Mouse (Mus musculus) limb, embryonic 14.5 days (tissue): ENCODE measurements at regions not wholly inside any gene's neighbourhood (a gene's known extent, or its start where the extent isn't known, plus 50 kb on each side); places are given as distances from the start of the nearest gene placed in this dataset.

Source experiments
- ATAC-seq: fragments of 200-750 bp; cut with Nextera tagmentation; 2 replicates; pipeline ENCODE4 v1.8.0; 2017; ENCODE audit warnings: low read depth, moderate number of reproducible peaks, moderate TSS enrichment; ENCODE audit not compliant: low FRiP score
- DNase-seq: peaks from one replicate; pipeline ENCODE4 v3.0.0-alpha.2; 2015; ENCODE audit warnings: low spot score
- H3K27ac ChIP-seq: fragments of 300-500 bp; sonication (generic); replicated peaks from 2 replicates; pipeline ENCODE4 v1.5.1; 2014; ENCODE audit warnings: low read depth, mild to moderate bottlenecking, low read length, moderate library complexity, mixed read lengths
- H3K27me3 ChIP-seq: fragments of 300-500 bp; sonication (generic); 2 replicates; pipeline ENCODE4 v1.6.1; 2014; ENCODE audit warnings: low read length, mixed read lengths; ENCODE audit not compliant: control insufficient read depth, insufficient read depth
- H3K36me3 ChIP-seq: fragments of 300-500 bp; sonication (generic); 2 replicates; pipeline ENCODE4 v1.6.1; 2014; ENCODE audit warnings: mild to moderate bottlenecking, low read length, moderate library complexity, mixed read lengths; ENCODE audit not compliant: control insufficient read depth, insufficient read depth
- H3K4me1 ChIP-seq: fragments of 300-500 bp; sonication (generic); 2 replicates; pipeline ENCODE4 v1.6.1; 2014; ENCODE audit warnings: antibody characterized with exemption, low read length, mixed read lengths; ENCODE audit not compliant: control insufficient read depth, insufficient read depth
- H3K4me2 ChIP-seq: fragments of 300-500 bp; sonication (generic); replicated peaks from 2 replicates; pipeline ENCODE4 v1.6.1; 2014; ENCODE audit warnings: low read depth, mild to moderate bottlenecking, low read length, moderate library complexity; ENCODE audit not compliant: severe bottlenecking
- H3K4me3 ChIP-seq: fragments of 300-500 bp; sonication (generic); replicated peaks from 2 replicates; pipeline ENCODE4 v1.5.1; 2014; ENCODE audit warnings: low read length
- H3K9ac ChIP-seq: fragments of 300-500 bp; sonication (generic); 2 replicates; pipeline ENCODE4 v1.6.1; 2014; ENCODE audit warnings: mild to moderate bottlenecking, low read depth, low read length, moderate library complexity; ENCODE audit not compliant: severe bottlenecking
- H3K9me3 ChIP-seq: fragments of 300-500 bp; sonication (generic); 2 replicates; pipeline ENCODE4 v1.6.1; 2016; ENCODE audit warnings: low read length; ENCODE audit not compliant: control insufficient read depth
- POLR2A ChIP-seq: fragments of 200-500 bp; IDR thresholded peaks from 2 replicates; pipeline ENCODE4 v1.8.0; 2012; ENCODE audit warnings: inconsistent platforms, mild to moderate bottlenecking, moderate library complexity, borderline replicate concordance; ENCODE audit not compliant: insufficient read depth, insufficient read length; ENCODE audit errors: extremely low read depth
- WGBS: fragments of 180-500 bp; shearing (Covaris S2); extraction: QIAGEN DNeasy Blood & Tissue Kit; methylation state at CpG from one replicate; pipeline ENCODE4 v1.1.7; 2014; 5-methylcytosine and 5-hydroxymethylcytosine counted together

DNA sequence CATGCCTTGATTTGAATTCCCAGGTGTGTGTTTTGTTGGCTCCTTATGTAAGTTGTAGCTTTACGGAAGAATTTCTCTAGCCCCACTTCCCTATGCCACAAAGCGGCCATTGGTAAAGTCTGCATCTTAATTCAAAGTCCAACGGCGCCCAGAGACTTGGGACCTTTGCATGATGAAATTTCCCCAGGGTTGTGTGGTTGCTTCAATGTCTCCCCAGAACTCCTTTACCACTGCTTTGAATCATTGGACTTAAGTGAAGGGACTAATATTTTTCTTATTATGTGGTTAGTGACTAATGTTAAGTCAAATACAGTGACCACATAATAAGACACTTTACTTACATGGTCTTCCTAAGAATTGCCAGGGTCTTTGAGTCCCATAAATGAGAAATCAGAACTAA, 162.0 kb downstream of the Cemip2 start:
- DNase-seq = no peak
- no peak for ATAC-seq
- Histone ChIP-seq H3K9me3 (no peaks in the 10 kb centered on the region), H3K27me3 (no peaks in the 10 kb centered on the region), H3K27ac (no peak overlapping the region), H3K9ac (no peak overlapping the region), H3K4me3 (no peak overlapping the region), H3K36me3 (no peaks in the 10 kb centered on the region), H3K4me1 (no peaks in the 10 kb centered on the region), H3K4me2 (no peak overlapping the region)
- TF ChIP-seq POLR2A = no peak
- 90% methylated on average over 4 of the region's 4 CpGs for WGBS

GRCm38 (mm10) chr19:21941720-21942119, 163.6 kb downstream of the Cemip2 start:
- DNase-seq = no peak
- 59% methylated on average over 2 of the region's 2 CpGs for WGBS
- H3K4me3 ChIP-seq = no peak overlapping the region
- H3K4me1 ChIP-seq = peaks cover 5% of the 10 kb centered on the region; the same call in 1 of the 2 replicates
- ATAC-seq = no peak
- H3K9me3 ChIP-seq = no peaks in the 10 kb centered on the region
- H3K27ac ChIP-seq = no peak overlapping the region
- no peak overlapping the region for H3K4me2 ChIP-seq
- TF ChIP-seq POLR2A = no peak
- H3K9ac ChIP-seq = no peak overlapping the region
- H3K27me3 ChIP-seq = no peaks in the 10 kb centered on the region
- no peaks in the 10 kb centered on the region for H3K36me3 ChIP-seq

GRCm38 (mm10) chr19:21942286-21942685, 164.1 kb downstream of the Cemip2 start:
- Histone ChIP-seq H3K4me1 (peaks cover 5% of the 10 kb centered on the region; the same call in 1 of the 2 replicates), H3K4me2 (peak overlapping the region; percentile 19), H3K27me3 (no peaks in the 10 kb centered on the region), H3K9ac (no peak overlapping the region), H3K4me3 (no peak overlapping the region), H3K27ac (no peak overlapping the region), H3K36me3 (no peaks in the 10 kb centered on the region), H3K9me3 (no peaks in the 10 kb centered on the region)
- no peak for TF ChIP-seq POLR2A
- ATAC-seq = no peak
- DNase-seq = no peak
- WGBS = 24% methylated on average over 11 of the region's 11 CpGs

DNA sequence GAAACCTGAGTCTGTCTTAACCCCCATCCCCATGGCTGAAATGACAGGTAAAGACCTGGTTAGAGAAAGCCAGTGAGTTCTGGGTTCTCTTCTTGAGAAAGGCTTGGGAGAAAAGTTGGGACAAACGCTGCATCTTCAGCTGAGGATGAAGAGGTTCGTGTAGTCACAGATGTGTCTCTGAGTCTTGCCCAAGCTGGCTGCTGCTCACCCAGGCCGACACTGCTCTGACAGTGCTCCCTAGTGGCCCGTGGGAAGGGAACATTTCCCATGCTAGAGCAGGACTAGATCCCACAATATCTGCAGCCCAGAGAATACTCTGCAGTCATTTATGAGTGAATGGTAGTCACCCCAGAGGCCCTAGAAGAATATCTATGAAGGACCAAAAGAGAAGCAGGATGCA, 165.3 kb downstream of the Cemip2 start:
- H3K4me1 ChIP-seq = peaks cover 5% of the 10 kb centered on the region; the same call in 1 of the 2 replicates
- H3K27ac ChIP-seq = no peak overlapping the region
- H3K9me3 ChIP-seq = no peaks in the 10 kb centered on the region
- H3K4me3 ChIP-seq = no peak overlapping the region
- ATAC-seq (no peak), DNase-seq (no peak)
- TF ChIP-seq POLR2A = no peak
- H3K36me3 ChIP-seq = no peaks in the 10 kb centered on the region
- H3K27me3 ChIP-seq = no peaks in the 10 kb centered on the region
- no peak overlapping the region for H3K4me2 ChIP-seq
- no peak overlapping the region for H3K9ac ChIP-seq
- 60% methylated on average over 4 of the region's 4 CpGs for WGBS

GRCm38 (mm10) chr19:21946262-21946922, 168.2 kb downstream of the Cemip2 start:
- no peak for TF ChIP-seq POLR2A
- H3K9ac ChIP-seq = no peak overlapping the region
- 40% methylated on average over 5 of the region's 5 CpGs for WGBS
- no peaks in the 10 kb centered on the region for H3K36me3 ChIP-seq
- no peak overlapping the region for H3K4me2 ChIP-seq
- DNase-seq (peak; percentile 9), ATAC-seq (peak; percentile 85)
- no peak overlapping the region for H3K4me3 ChIP-seq
- H3K27me3 ChIP-seq = no peaks in the 10 kb centered on the region
- H3K27ac ChIP-seq = no peak overlapping the region
- H3K4me1 ChIP-seq = peaks cover 5% of the 10 kb centered on the region; the same call in 1 of the 2 replicates
- no peaks in the 10 kb centered on the region for H3K9me3 ChIP-seq
